Mouse (Mus musculus) liver, embryonic 14.5 days (tissue): ENCODE measurements around the gene Ccdc114. TPM values are rescaled to one million over a fixed set of nuclear protein-coding genes. Genes with fewer than 3 reads are reported as not detected.

Experiments used
- ATAC-seq: fragments of 200-750 bp; cut with Nextera tagmentation; 2 replicates; pipeline ENCODE4 v1.8.0; 2017; ENCODE audit warnings: moderate number of reproducible peaks, mild to moderate bottlenecking, moderate library complexity; ENCODE audit not compliant: insufficient read depth
- DNase-seq, 3 experiments: peaks; one replicate each; pipeline ENCODE4 v3.0.0-alpha.2; 2012 to 2013; ENCODE audit warnings: low read depth in 3 of 3, low spot score in 3 of 3
- H3K27ac ChIP-seq: fragments of 300-500 bp; sonication (generic); 2 replicates; pipeline ENCODE4 v1.5.1; 2014; ENCODE audit warnings: moderate library complexity, mild to moderate bottlenecking, control low read depth, inconsistent platforms
- H3K27me3 ChIP-seq: fragments of 300-500 bp; sonication (generic); 2 replicates; pipeline ENCODE4 v1.6.1; 2014; ENCODE audit warnings: mild to moderate bottlenecking, low read length, moderate library complexity; ENCODE audit not compliant: control insufficient read depth, insufficient read depth
- H3K36me3 ChIP-seq: fragments of 300-500 bp; sonication (generic); replicated peaks from 2 replicates; pipeline ENCODE4 v1.6.1; 2014; ENCODE audit warnings: low read depth; ENCODE audit not compliant: control insufficient read depth, insufficient read depth
- H3K4me1 ChIP-seq, 2 experiments: fragments of 200-500 bp in 1 of 2; fragments of 300-500 bp in 1 of 2; sonication (generic) in 1 of 2; replicated peaks; 2 replicates each; pipeline ENCODE4 v1.6.1; 2012 to 2014; ENCODE audit warnings: antibody characterized with exemption in 1 of 2, inconsistent platforms in 1 of 2, low read length in 1 of 2; ENCODE audit not compliant: control insufficient read depth in 2 of 2, insufficient read depth in 2 of 2
- H3K4me2 ChIP-seq: fragments of 300-500 bp; sonication (generic); 2 replicates; pipeline ENCODE4 v1.6.1; 2014; ENCODE audit warnings: low read depth, mild to moderate bottlenecking, control low read depth, moderate library complexity
- H3K4me3 ChIP-seq, 2 experiments: fragments of 200-500 bp in 1 of 2; fragments of 300-500 bp in 1 of 2; sonication (generic) in 1 of 2; 2 replicates each; pipeline ENCODE4 v1.5.1; 2012 to 2014; ENCODE audit warnings: low read depth in 2 of 2, low read length in 2 of 2, mild to moderate bottlenecking in 2 of 2, control low read depth in 1 of 2, inconsistent platforms in 1 of 2, moderate library complexity in 1 of 2; ENCODE audit not compliant: insufficient read depth in 1 of 2
- H3K9ac ChIP-seq: fragments of 300-500 bp; sonication (generic); replicated peaks from 2 replicates; pipeline ENCODE4 v1.6.1; 2014; ENCODE audit warnings: mild to moderate bottlenecking, control low read depth, moderate library complexity
- H3K9me3 ChIP-seq: fragments of 300-500 bp; sonication (generic); 2 replicates; pipeline ENCODE4 v1.6.1; 2016; ENCODE audit warnings: low read length, mixed read lengths; ENCODE audit not compliant: control insufficient read depth
- CTCF ChIP-seq: IDR thresholded peaks from 2 replicates; pipeline ENCODE4 v1.5.1; 2016; ENCODE audit warnings: antibody characterized with exemption, low read depth, control low read depth
- EP300 ChIP-seq: IDR thresholded peaks from 2 replicates; pipeline ENCODE4 v1.6.1; 2016; ENCODE audit warnings: antibody characterized with exemption, low read depth
- WGBS: fragments of 180-500 bp; shearing (Covaris S2); extraction: QIAGEN DNeasy Blood & Tissue Kit; methylation state at CpG from one replicate; pipeline ENCODE4 v1.1.7; 2014; ENCODE audit not compliant: insufficient replicate concordance; 5-methylcytosine and 5-hydroxymethylcytosine counted together
- polyA plus RNA-seq, 2 experiments: library from polyadenylated mRNA; depleted of rRNA in 1 of 2; stranded (reverse) in 1 of 2; unstranded in 1 of 2; fragments of >200 nt; fragmentation: Nextera tagmentation in 1 of 2; extraction: Ambion mirVana in 1 of 2; gene quantifications; 2 replicates each; pipeline versions ENCODE4 v1.2.1 to v1.2.3; 2012 to 2014

The Ccdc114 gene
- polyA plus RNA-seq, 2 experiments = 1.0 to 1.2 TPM

DNA sequence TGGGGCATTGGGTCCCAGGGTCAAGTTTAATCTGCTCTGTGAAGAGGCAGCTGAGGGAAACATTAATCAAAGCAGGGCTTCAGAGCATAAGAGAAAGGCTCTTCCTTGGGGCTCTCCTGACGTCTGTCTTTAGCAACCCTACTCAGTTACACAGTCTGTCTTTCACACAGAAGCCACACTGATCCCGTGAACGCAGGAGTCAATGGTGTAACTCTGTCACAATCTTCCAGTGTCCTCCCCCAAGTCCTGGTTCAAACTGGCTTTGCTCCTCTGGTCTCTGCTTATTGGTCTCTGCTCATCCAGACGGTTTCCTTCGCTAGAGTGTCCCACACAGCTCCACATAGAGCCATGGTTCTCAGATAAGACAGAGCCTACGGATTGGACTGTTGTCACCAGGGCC, 50.2 kb downstream of the Ccdc114 start:
- peaks cover 0 to 5% of the 10 kb centered on the region in 2 experiments; a peak in 1 of 4 replicates for H3K4me1 ChIP-seq
- H3K36me3 ChIP-seq = no peaks in the 10 kb centered on the region
- 31% methylated on average over 6 of the region's 6 CpGs for WGBS
- no peak for TF ChIP-seq CTCF
- TF ChIP-seq EP300 = no peak
- no peaks in the 10 kb centered on the region for H3K27me3 ChIP-seq
- H3K4me2 ChIP-seq = no peak overlapping the region
- no peak overlapping the region for H3K27ac ChIP-seq
- H3K9me3 ChIP-seq = no peaks in the 10 kb centered on the region
- no peak overlapping the region for H3K4me3 ChIP-seq
- no peak for DNase-seq
- no peak overlapping the region for H3K9ac ChIP-seq
- ATAC-seq = no peak

DNA sequence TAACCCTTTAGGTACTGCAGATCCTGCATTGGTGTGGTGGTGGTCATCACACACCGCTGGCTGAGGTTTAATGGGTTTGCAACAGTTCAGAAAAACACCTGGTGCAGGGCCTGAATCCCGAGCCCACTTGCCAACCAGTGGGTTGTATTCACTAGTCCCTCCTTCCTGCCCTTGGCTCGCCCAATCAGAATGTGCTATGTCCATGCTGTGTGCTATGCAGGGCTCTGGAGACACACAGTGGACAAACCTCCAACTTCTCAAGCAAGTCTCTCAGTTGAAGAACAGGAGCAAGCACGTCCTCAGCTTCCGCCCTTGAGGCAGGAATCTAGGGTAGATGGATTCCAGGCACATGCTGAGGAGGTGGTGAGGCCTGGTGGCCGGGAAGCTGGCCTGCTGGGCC, 50.6 kb downstream of the Ccdc114 start:
- DNase-seq = no peak
- Histone ChIP-seq H3K4me2 (no peak overlapping the region), H3K27me3 (no peaks in the 10 kb centered on the region), H3K9ac (no peak overlapping the region), H3K9me3 (no peaks in the 10 kb centered on the region), H3K4me3 (no peak overlapping the region), H3K27ac (no peak overlapping the region), H3K36me3 (no peaks in the 10 kb centered on the region), H3K4me1 (peaks cover 0 to 5% of the 10 kb centered on the region in 2 experiments; a peak in 1 of 4 replicates)
- WGBS = 45% methylated on average over 6 of the region's 6 CpGs
- no peak for ATAC-seq
- no peak for TF ChIP-seq EP300

DNA sequence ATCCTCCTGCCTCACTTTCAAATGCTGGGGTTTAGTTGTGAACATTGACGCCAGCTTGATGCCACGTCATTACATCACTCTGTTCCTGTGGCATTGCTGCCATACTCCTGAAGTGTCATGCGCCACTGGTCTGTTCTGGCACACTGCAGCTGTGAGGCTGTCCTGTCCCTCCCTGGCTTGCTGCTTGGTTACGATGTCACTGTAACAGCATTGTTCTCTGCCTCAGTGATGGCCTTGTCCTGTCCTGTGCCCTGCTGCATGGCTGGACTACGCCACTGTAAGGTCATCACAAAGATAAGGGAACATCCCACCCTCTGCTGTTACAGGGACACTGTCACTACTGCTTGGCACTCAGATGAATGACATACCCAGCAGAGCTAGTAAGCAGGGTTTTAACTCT, 57.7 kb downstream of the Ccdc114 start:
- TF ChIP-seq CTCF = no peak
- TF ChIP-seq EP300 = no peak
- DNase-seq = no peak
- Histone ChIP-seq H3K4me2 (no peak overlapping the region), H3K4me1 (no peaks in the 10 kb centered on the region), H3K36me3 (no peaks in the 10 kb centered on the region), H3K9ac (no peak overlapping the region), H3K27ac (no peak overlapping the region), H3K27me3 (no peaks in the 10 kb centered on the region), H3K9me3 (no peaks in the 10 kb centered on the region), H3K4me3 (no peak overlapping the region)
- 59% methylated on average over 5 of the region's 5 CpGs for WGBS
- no peak for ATAC-seq

DNA sequence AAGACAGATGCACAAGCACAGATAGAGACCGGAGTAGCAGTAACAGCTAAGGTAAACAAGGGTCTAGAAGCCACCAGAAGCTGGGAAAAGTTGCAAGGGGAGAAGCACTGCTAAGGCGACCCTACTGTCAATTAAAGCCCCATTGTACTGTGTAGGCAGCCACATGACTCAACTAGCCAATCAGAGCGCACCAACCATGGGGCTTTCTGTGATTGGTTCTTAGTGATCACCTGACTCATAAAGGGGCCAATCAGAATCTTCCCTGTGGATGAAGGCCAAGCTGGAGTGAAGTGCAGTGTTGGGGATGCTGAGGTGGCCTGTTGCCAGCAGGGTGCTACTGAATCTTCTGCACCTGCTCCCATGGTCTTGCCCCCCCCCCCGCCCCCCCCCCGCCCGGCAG, 63.0 kb downstream of the Ccdc114 start:
- no peaks in the 10 kb centered on the region for H3K36me3 ChIP-seq
- 78% methylated on average over 4 of the region's 6 CpGs for WGBS
- no peak overlapping the region for H3K4me2 ChIP-seq
- TF ChIP-seq CTCF = no peak
- TF ChIP-seq EP300 = no peak
- no peaks in the 10 kb centered on the region for H3K4me1 ChIP-seq
- no peaks in the 10 kb centered on the region for H3K27me3 ChIP-seq
- no peak overlapping the region for H3K27ac ChIP-seq
- H3K9ac ChIP-seq = no peak overlapping the region
- DNase-seq (no peak), ATAC-seq (no peak)
- no peaks in the 10 kb centered on the region for H3K9me3 ChIP-seq
- no peak overlapping the region for H3K4me3 ChIP-seq

DNA sequence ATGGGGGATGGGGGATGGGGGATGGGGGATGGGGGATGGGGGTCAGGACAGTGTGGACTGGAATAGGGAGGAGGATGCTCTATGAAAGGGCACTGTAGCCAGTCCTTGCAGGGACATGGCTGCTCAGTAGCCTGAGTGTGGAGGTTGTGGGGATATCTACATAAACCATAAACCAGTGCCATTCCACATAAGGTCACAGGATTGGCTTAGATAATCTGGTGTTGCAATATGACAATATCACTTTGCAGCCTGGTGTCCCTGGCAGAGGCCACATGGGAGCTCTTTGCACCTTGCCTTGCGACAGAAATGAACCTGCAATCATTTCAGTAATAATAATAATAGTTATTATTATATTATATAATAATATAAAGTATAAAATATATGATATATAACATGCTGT, 64.5 kb downstream of the Ccdc114 start:
- H3K4me3 ChIP-seq = no peak overlapping the region

DNA sequence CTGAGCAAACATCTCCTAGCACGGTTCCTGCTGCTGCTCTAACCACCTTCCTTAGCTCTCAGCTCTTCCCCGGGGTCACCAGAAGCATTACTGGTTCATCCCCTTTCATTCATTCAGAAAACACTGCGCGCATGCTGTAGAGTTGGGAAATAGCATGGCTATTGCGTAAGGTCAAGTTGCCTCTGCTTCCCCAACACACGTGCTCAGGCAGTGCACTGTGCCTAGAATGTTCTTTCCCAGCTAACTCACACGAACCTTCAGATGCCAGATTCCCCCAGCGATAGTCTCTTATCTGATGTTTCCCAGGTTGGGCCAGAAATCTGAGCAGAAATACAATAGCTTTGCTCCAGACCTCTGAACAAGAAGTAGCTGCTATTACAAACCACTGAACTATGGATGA, 68.6 kb downstream of the Ccdc114 start:
- no peak for ATAC-seq
- Histone ChIP-seq H3K9me3 (no peaks in the 10 kb centered on the region), H3K4me3 (no peak overlapping the region), H3K36me3 (no peaks in the 10 kb centered on the region), H3K27me3 (no peaks in the 10 kb centered on the region), H3K4me2 (no peak overlapping the region), H3K4me1 (no peaks in the 10 kb centered on the region), H3K27ac (no peak overlapping the region), H3K9ac (no peak overlapping the region)
- WGBS = 48% methylated on average over 8 of the region's 8 CpGs
- TF ChIP-seq CTCF = no peak
- no peak for TF ChIP-seq EP300
- DNase-seq = no peak

More for the DNA sequence above, 64.5 kb downstream of the Ccdc114 start:
- H3K27ac ChIP-seq = no peak overlapping the region
- no peaks in the 10 kb centered on the region for H3K4me1 ChIP-seq
- no peak overlapping the region for H3K4me2 ChIP-seq
- no peak for TF ChIP-seq EP300
- TF ChIP-seq CTCF = no peak
- 55% methylated on average over 1 of the region's 1 CpGs for WGBS
- ATAC-seq (no peak), DNase-seq (no peak)
- no peaks in the 10 kb centered on the region for H3K27me3 ChIP-seq
- no peaks in the 10 kb centered on the region for H3K9me3 ChIP-seq
- H3K9ac ChIP-seq = no peak overlapping the region
- no peaks in the 10 kb centered on the region for H3K36me3 ChIP-seq

Other genes starting within 250 kb of the Ccdc114 start
- gene Ntn5, start 240.1 kb upstream of the Ccdc114 start, polyA plus RNA-seq (2012; rRNA removed) = 0.04 TPM in 1 of 2 replicates, not detected in the other
- not detected in 2 replicates for gene Ntn5, start 240.1 kb upstream of the Ccdc114 start, polyA plus RNA-seq (2014; fragmentation: Nextera tagmentation; extraction: Ambion mirVana)
- gene Sec1, start 229.7 kb upstream of the Ccdc114 start, polyA plus RNA-seq (2012; rRNA removed) = 0.02 and 0.03 TPM in 2 replicates
- gene Sec1, start 229.7 kb upstream of the Ccdc114 start, polyA plus RNA-seq (2014; fragmentation: Nextera tagmentation; extraction: Ambion mirVana) = not detected in 2 replicates
- gene Car11, start 224.2 kb upstream of the Ccdc114 start, polyA plus RNA-seq (2012; rRNA removed) = 0.23 and 0.58 TPM in 2 replicates
- gene Car11, start 224.2 kb upstream of the Ccdc114 start, polyA plus RNA-seq (2014; fragmentation: Nextera tagmentation; extraction: Ambion mirVana) = 0.42 and 0.44 TPM in 2 replicates
- 0.69 and 0.80 TPM in 2 replicates for gene Dbp, start 219.0 kb upstream of the Ccdc114 start, polyA plus RNA-seq (2012; rRNA removed)
- gene Dbp, start 219.0 kb upstream of the Ccdc114 start, polyA plus RNA-seq (2014; fragmentation: Nextera tagmentation; extraction: Ambion mirVana) = 0.51 and 0.54 TPM in 2 replicates
- gene Rpl18, start 208.6 kb upstream of the Ccdc114 start, polyA plus RNA-seq (2012; rRNA removed) = 499 and 605 TPM in 2 replicates
- 832 and 846 TPM in 2 replicates for gene Rpl18, start 208.6 kb upstream of the Ccdc114 start, polyA plus RNA-seq (2014; fragmentation: Nextera tagmentation; extraction: Ambion mirVana)
- gene Sphk2, start 206.1 kb upstream of the Ccdc114 start, polyA plus RNA-seq (2012; rRNA removed) = 7.6 and 9.1 TPM in 2 replicates
- gene Sphk2, start 206.1 kb upstream of the Ccdc114 start, polyA plus RNA-seq (2014; fragmentation: Nextera tagmentation; extraction: Ambion mirVana) = 5.8 and 9.0 TPM in 2 replicates
- 0.31 and 0.32 TPM in 2 replicates for gene Fam83e, start 202.9 kb upstream of the Ccdc114 start, polyA plus RNA-seq (2012; rRNA removed)
- gene Fam83e, start 202.9 kb upstream of the Ccdc114 start, polyA plus RNA-seq (2014; fragmentation: Nextera tagmentation; extraction: Ambion mirVana) = 0.14 and 0.32 TPM in 2 replicates
- gene Spaca4, start 198.3 kb upstream of the Ccdc114 start, polyA plus RNA-seq (2012; rRNA removed) = not detected in 2 replicates
- not detected in 2 replicates for gene Spaca4, start 198.3 kb upstream of the Ccdc114 start, polyA plus RNA-seq (2014; fragmentation: Nextera tagmentation; extraction: Ambion mirVana)
- gene Lmtk3, start 140.3 kb upstream of the Ccdc114 start, polyA plus RNA-seq (2012; rRNA removed) = 0.18 and 0.48 TPM in 2 replicates
- gene Lmtk3, start 140.3 kb upstream of the Ccdc114 start, polyA plus RNA-seq (2014; fragmentation: Nextera tagmentation; extraction: Ambion mirVana) = not detected in 2 replicates
- 0.06 and 0.35 TPM in 2 replicates for gene Sult2b1, start 139.4 kb upstream of the Ccdc114 start, polyA plus RNA-seq (2012; rRNA removed)
- 0.15 and 0.43 TPM in 2 replicates for gene Sult2b1, start 139.4 kb upstream of the Ccdc114 start, polyA plus RNA-seq (2014; fragmentation: Nextera tagmentation; extraction: Ambion mirVana)
- gene Cyth2, start 109.5 kb upstream of the Ccdc114 start, polyA plus RNA-seq (2012; rRNA removed) = 14.5 and 19.4 TPM in 2 replicates
- gene Cyth2, start 109.5 kb upstream of the Ccdc114 start, polyA plus RNA-seq (2014; fragmentation: Nextera tagmentation; extraction: Ambion mirVana) = 23.0 and 26.5 TPM in 2 replicates
- 0.06 and 0.11 TPM in 2 replicates for gene Kcnj14, start 99.3 kb upstream of the Ccdc114 start, polyA plus RNA-seq (2012; rRNA removed)
- gene Kcnj14, start 99.3 kb upstream of the Ccdc114 start, polyA plus RNA-seq (2014; fragmentation: Nextera tagmentation; extraction: Ambion mirVana) = 0.06 and 0.19 TPM in 2 replicates
- gene Grwd1, start 93.1 kb upstream of the Ccdc114 start, polyA plus RNA-seq (2012; rRNA removed) = 11.2 and 12.8 TPM in 2 replicates
- 23.0 and 23.7 TPM in 2 replicates for gene Grwd1, start 93.1 kb upstream of the Ccdc114 start, polyA plus RNA-seq (2014; fragmentation: Nextera tagmentation; extraction: Ambion mirVana)
- gene Kdelr1, start 51.3 kb upstream of the Ccdc114 start, polyA plus RNA-seq (2012; rRNA removed) = 53.9 and 74.6 TPM in 2 replicates
- gene Kdelr1, start 51.3 kb upstream of the Ccdc114 start, polyA plus RNA-seq (2014; fragmentation: Nextera tagmentation; extraction: Ambion mirVana) = 33.9 and 34.8 TPM in 2 replicates
- 0.11 and 0.13 TPM in 2 replicates for gene Grin2d, start 45.7 kb upstream of the Ccdc114 start, polyA plus RNA-seq (2012; rRNA removed)
- gene Grin2d, start 45.7 kb upstream of the Ccdc114 start, polyA plus RNA-seq (2014; fragmentation: Nextera tagmentation; extraction: Ambion mirVana) = 0.01 TPM in 1 of 2 replicates, not detected in the other
- 0.86 and 1.2 TPM in 2 replicates for gene Syngr4, start 27.4 kb upstream of the Ccdc114 start, polyA plus RNA-seq (2012; rRNA removed)
- gene Syngr4, start 27.4 kb upstream of the Ccdc114 start, polyA plus RNA-seq (2014; fragmentation: Nextera tagmentation; extraction: Ambion mirVana) = 1.2 and 1.3 TPM in 2 replicates
- gene Tmem143, start 27.1 kb upstream of the Ccdc114 start, polyA plus RNA-seq (2012; rRNA removed) = 8.6 and 10.2 TPM in 2 replicates
- 2.4 and 2.7 TPM in 2 replicates for gene Tmem143, start 27.1 kb upstream of the Ccdc114 start, polyA plus RNA-seq (2014; fragmentation: Nextera tagmentation; extraction: Ambion mirVana)
- 29.0 and 39.6 TPM in 2 replicates for gene Emp3, start 2.7 kb upstream of the Ccdc114 start, polyA plus RNA-seq (2012; rRNA removed)
- 54.9 and 61.8 TPM in 2 replicates for gene Emp3, start 2.7 kb upstream of the Ccdc114 start, polyA plus RNA-seq (2014; fragmentation: Nextera tagmentation; extraction: Ambion mirVana)
- gene Abcc6, start 106.2 kb downstream of the Ccdc114 start, polyA plus RNA-seq (2012; rRNA removed) = 12.0 and 12.4 TPM in 2 replicates
- 4.1 and 7.8 TPM in 2 replicates for gene Abcc6, start 106.2 kb downstream of the Ccdc114 start, polyA plus RNA-seq (2014; fragmentation: Nextera tagmentation; extraction: Ambion mirVana)
- gene Nomo1, start 109.6 kb downstream of the Ccdc114 start, polyA plus RNA-seq (2012; rRNA removed) = 13.6 and 17.0 TPM in 2 replicates
- gene Nomo1, start 109.6 kb downstream of the Ccdc114 start, polyA plus RNA-seq (2014; fragmentation: Nextera tagmentation; extraction: Ambion mirVana) = 12.9 and 14.9 TPM in 2 replicates
- gene Kcnj11, start 176.7 kb downstream of the Ccdc114 start, polyA plus RNA-seq (2012; rRNA removed) = 0.02 and 0.10 TPM in 2 replicates
- not detected in 2 replicates for gene Kcnj11, start 176.7 kb downstream of the Ccdc114 start, polyA plus RNA-seq (2014; fragmentation: Nextera tagmentation; extraction: Ambion mirVana)